Mouse (Mus musculus) frontal cortex, postnatal 36 days (tissue): ENCODE results near the gene Sucla2.
A peak's percentile ranks its signal among the peaks of the same experiment; 100 is the strongest.
"Not testable (repeated sequence)": the region's sequence is repeated elsewhere in the genome, so short reads cannot be mapped to it uniquely, and the experiment has no call there.

Experiments
- DNase-seq, 2 experiments: peaks; one replicate each; pipeline ENCODE4 v3.0.0; 2022; ENCODE audit warnings: low spot score in 2 of 2

The Sucla2 gene

GRCm38 (mm10) chr14:73509765-73510423 is 15.2 kb upstream of the Sucla2 start, which contains the start of gene Med4:
TSS of gene Med4 (plus strand) at chr14:73510025.
- peak; percentile 97 to 98 for DNase-seq

GRCm38 (mm10) chr14:73524136-73524535 is 983 bp upstream of the Sucla2 start:
- DNase-seq, result no peak

- DNase-seq, result not testable (repeated sequence)
These were observed 3.5 kb downstream of the Sucla2 start for GRCm38 (mm10) chr14:73528661-73529060.

- DNase-seq, result no peak
These were observed 8.8 kb downstream of the Sucla2 start for GRCm38 (mm10) chr14:73533755-73534465.

GRCm38 (mm10) chr14:73535641-73536040 is 10.5 kb downstream of the Sucla2 start:
- no peak for DNase-seq

GRCm38 (mm10) chr14:73543781-73544180 is 18.7 kb downstream of the Sucla2 start:
- DNase-seq, result no peak

- DNase-seq, result no peak
These were observed 21.9 kb downstream of the Sucla2 start for GRCm38 (mm10) chr14:73547034-73547433.

- no peak for DNase-seq
These were observed 22.9 kb downstream of the Sucla2 start, which contains the start of gene Nudt15 for GRCm38 (mm10) chr14:73548051-73548450. TSS of gene Nudt15 (minus strand) at chr14:73548242.

- no peak for DNase-seq
These were observed 25.2 kb downstream of the Sucla2 start for GRCm38 (mm10) chr14:73550291-73550690.

- no peak for DNase-seq
These were observed 25.6 kb downstream of the Sucla2 start for GRCm38 (mm10) chr14:73550732-73551131.

- no peak for DNase-seq
These were observed 26.0 kb downstream of the Sucla2 start for GRCm38 (mm10) chr14:73551164-73551563.

- peak; percentile 90 to 91 for DNase-seq
These were observed 27.4 kb downstream of the Sucla2 start for GRCm38 (mm10) chr14:73552341-73553121.

- no peak for DNase-seq
These were observed 28.1 kb downstream of the Sucla2 start for GRCm38 (mm10) chr14:73553122-73553696.

- not testable (repeated sequence) for DNase-seq
These were observed 44.7 kb downstream of the Sucla2 start for GRCm38 (mm10) chr14:73569831-73570230.

GRCm38 (mm10) chr14:73571143-73571542 is 46.0 kb downstream of the Sucla2 start:
- DNase-seq, result no peak

- no peak for DNase-seq
These were observed 48.9 kb downstream of the Sucla2 start for GRCm38 (mm10) chr14:73574053-73574452.

GRCm38 (mm10) chr14:73576336-73576735 is 51.2 kb downstream of the Sucla2 start:
- no peak for DNase-seq

GRCm38 (mm10) chr14:73588080-73588479 is 63.0 kb downstream of the Sucla2 start:
- DNase-seq, result no peak

GRCm38 (mm10) chr14:73592166-73592565 is 67.0 kb downstream of the Sucla2 start:
- no peak for DNase-seq

GRCm38 (mm10) chr14:73599720-73600119 is 74.6 kb downstream of the Sucla2 start:
- DNase-seq, result no peak

GRCm38 (mm10) chr14:73607732-73608131 is 82.6 kb downstream of the Sucla2 start:
- no peak for DNase-seq
